Mouse (Mus musculus): ENCODE results near the gene Uba52. TPM values are rescaled to one million over a fixed set of nuclear protein-coding genes. Genes with fewer than 3 reads are reported as not detected.
"Not testable (repeated sequence)": the region's sequence is repeated elsewhere in the genome, so short reads cannot be mapped to it uniquely, and the experiment has no call there.

Uba52 gene
- polyA plus RNA-seq, 1 experiment from 2014 or later: 920 TPM

DNA sequence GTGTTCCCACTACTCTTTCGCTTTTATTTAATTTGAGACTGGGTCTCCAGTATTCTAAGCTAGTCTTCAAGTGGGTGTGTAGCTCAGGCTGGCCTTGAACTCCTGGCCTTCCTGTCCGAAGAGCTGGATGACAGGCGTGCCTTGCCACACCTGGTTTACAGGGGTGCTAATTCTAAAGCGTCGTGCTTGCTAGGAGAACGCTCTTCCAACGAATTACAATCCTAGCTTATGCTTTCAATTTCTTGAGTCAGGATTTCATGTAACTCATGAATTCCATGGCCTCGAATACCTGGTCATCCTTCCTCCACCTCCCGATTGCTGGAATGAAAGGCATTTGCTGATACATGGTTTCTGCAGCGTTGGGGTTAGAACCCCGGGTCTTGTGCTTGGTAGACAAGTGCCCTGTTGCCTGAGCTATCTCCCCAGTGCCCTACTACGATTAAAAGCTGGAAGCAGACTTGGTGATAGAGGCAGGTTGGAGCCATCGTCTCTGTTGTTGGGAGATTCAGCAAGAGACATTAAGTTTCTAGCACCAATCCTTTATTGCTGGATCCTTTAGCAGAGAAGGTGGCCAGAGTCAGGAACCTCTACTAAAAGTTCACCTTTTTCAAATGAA is 17.7 kb upstream of the Uba52 start:
- Histone ChIP-seq H3K27me3 (no peaks in the 10 kb centered on the region), H3K4me1 (peaks cover 28% of the 10 kb centered on the region), H3K27ac (peak overlapping the region; percentile 79), H3K4me3 (peak overlapping the region; percentile 77), H3K36me3 (ENCODE audit: poor library complexity, severe bottlenecking) (peaks cover 39% of the 10 kb centered on the region), H3K9ac (peak overlapping the region; percentile 92), H3K9me3 (replicated peaks) (no peaks in the 10 kb centered on the region), H3K4me2 (peak overlapping the region; percentile 88)
- ATAC-seq: no peak
- 39% methylated on average over 13 of the region's 13 CpGs for WGBS

DNA sequence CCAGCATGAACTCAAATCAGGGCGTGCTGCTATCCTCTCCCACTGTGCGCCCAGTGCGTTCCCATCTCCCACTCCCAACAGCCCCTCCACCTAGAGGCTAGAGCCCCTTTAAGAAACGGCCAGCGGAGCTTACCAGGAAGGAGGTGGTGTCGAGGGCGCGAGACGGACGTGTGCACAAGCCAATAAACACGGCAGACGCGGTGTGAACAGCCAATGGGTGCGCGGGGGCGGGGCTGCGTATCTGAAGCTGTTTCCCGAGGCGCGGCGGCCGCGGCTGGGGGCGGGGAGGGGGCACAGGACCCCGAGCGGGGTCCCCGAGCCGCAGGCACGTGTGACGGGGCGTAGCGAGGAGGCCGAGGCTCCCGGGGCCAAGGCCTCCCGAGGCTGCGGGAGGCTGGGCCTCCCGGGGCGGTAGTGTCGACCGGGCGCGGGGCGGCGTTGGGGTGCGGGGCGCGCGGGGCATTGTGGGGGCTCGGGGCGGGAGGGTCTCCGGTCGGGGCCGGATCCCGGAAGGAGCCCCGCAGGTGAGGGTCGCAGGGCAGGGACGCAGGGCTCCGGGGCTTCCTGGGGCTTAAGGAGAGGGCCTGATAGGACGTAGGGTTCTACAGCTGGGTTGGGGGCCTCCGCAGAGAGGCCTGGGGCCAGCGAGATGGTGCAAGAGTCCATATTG is 17.0 kb upstream of the Uba52 start, which contains the start of the genes Fkbp8 and Kxd1:
Fkbp8 (plus strand) TSS at position 213 of the 670 bp plus-strand sequence.
Kxd1 (minus strand) TSS at position 445 of the 670 bp plus-strand sequence.
- Histone ChIP-seq H3K4me1 (peaks cover 28% of the 10 kb centered on the region), H3K27me3 (no peaks in the 10 kb centered on the region), H3K36me3 (ENCODE audit: poor library complexity, severe bottlenecking) (peaks cover 33% of the 10 kb centered on the region), H3K4me3 (peak within 1 kb of the TSS; percentile 77), H3K4me2 (peak within 1 kb of the TSS; percentile 88), H3K27ac (peak within 1 kb of the TSS; percentile 79), H3K9ac (peak within 1 kb of the TSS; percentile 92), H3K9me3 (replicated peaks) (no peaks in the 10 kb centered on the region)
- ATAC-seq: peak; percentile 96
- WGBS: 1% methylated on average over 50 of the region's 61 CpGs

DNA sequence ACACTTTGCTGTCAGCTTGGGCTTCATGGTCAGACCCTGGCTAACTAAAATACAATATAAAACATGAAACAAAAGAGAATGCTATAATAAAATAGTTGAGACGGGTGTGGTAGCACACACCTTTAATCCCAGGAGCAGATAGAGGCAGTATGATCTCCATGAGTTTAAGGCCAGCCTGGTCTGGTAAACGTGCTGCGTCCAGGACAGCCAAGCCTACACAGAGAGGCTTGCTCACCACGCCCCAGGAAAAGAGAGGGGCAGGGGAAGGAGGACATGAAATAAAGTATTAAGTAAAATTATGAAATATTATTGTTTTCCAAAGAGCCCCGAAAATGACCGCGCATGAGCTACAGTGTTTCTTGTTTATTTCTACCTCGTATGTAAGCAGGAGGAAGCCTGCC is 16.5 kb upstream of the Uba52 start:
- H3K27me3 ChIP-seq: no peaks in the 10 kb centered on the region
- peak overlapping the region; percentile 77 for H3K4me3 ChIP-seq
- H3K4me1 ChIP-seq: peaks cover 33% of the 10 kb centered on the region
- peaks cover 27% of the 10 kb centered on the region for H3K36me3 ChIP-seq (ENCODE audit: poor library complexity, severe bottlenecking)
- peak overlapping the region; percentile 92 for H3K9ac ChIP-seq
- H3K27ac ChIP-seq: peak overlapping the region; percentile 2; the same call in 1 of the 2 replicates
- H3K4me2 ChIP-seq: peak overlapping the region; percentile 88
- 2% methylated on average over 8 of the region's 8 CpGs for WGBS
- no peaks in the 10 kb centered on the region for H3K9me3 ChIP-seq (replicated peaks)
- no peak for ATAC-seq

DNA sequence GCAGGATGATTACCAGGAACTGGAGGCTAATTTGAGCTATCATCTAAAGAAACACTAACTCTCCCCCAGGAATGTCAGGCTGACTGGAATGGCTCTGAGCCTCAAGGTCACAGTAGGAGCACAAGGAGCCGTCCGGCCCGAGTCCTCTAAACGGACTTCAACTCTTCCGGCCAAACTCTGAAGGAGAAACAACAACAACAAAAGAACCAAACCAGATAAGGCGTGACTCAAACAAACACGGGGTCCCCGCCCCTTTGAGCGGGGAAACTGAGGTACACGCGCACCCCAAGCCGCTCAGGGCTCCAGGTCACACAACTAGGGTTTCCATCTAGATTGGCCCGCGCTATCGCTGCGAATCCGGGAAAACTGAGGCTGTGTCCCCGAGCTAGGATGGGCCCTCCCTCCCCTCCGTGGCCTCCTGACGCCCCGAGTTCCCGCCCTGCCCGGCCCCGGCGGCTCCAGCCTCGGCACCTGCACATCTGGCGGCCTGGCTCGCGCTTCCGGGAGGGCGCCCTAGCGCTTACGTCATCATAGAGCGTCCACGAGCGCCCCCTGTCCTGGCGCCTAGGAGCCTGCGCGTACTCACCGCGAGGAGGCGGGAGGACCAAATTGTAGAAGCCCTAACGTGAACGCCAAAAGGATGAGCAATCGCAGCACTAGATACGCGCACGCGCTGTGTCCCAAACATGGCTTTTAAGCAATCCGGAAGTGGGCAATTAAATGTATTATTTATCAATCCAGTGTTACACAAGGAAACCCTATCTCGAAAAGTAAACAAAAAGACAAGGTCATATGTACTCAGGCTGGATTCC is 12.2 kb upstream of the Uba52 start:
- peak overlapping the region; percentile 77 for H3K9ac ChIP-seq
- H3K9me3 ChIP-seq (replicated peaks): no peaks in the 10 kb centered on the region
- H3K27me3 ChIP-seq: no peaks in the 10 kb centered on the region
- H3K4me2 ChIP-seq: peak overlapping the region; percentile 80
- H3K4me3 ChIP-seq: peak overlapping the region; percentile 76
- H3K4me1 ChIP-seq: peaks cover 22% of the 10 kb centered on the region
- peak overlapping the region; percentile 84 for H3K27ac ChIP-seq
- ATAC-seq: peak; percentile 88
- peaks cover 17% of the 10 kb centered on the region for H3K36me3 ChIP-seq (ENCODE audit: poor library complexity, severe bottlenecking)
- under 1% methylated on average over 51 of the region's 51 CpGs for whole genome bisulfite sequencing

DNA sequence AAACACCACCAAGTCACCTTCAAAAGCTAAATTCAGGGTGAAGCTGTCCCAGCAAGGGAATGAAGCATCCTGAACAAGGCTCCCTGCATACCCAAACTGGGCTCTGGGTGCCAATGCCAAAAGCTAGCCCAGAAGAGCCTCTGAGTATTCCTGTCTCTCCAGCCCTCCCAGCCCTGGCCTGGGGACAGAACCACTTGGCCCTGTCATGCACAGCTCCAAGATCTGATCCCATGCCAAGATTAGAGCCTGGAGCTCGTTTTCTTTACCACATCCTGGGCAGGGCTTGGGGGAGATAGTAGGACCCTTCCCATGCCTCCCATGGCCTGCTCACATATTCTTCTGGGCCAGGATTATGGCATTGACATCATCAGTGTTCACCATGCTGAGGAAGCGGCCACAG is 9.0 kb upstream of the Uba52 start:
- WGBS: 59% methylated on average over 2 of the region's 2 CpGs
- ATAC-seq: no peak
- no peaks in the 10 kb centered on the region for H3K9me3 ChIP-seq (replicated peaks)

DNA sequence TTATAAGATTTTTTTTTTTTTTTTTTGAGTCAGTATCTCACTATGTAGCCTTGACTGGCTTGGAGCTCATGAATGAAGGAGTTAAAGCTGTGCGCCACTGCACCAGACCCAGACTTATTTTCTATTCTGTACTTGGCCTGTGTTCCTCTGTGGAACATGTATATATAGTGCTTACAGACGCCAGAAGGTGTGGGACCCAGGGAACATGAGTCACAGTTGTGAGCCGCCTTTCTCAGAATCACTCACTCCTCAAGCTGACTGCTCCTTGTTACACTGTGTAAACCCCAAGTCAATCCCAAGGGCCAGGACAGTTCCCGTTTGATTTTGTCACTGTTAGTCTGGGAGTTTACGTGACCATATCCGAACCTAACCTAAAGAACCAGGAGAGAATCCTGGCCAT is 8.4 kb upstream of the Uba52 start:
- Histone ChIP-seq H3K4me3 (no peak overlapping the region), H3K4me1 (peaks cover 10% of the 10 kb centered on the region), H3K9me3 (replicated peaks) (no peaks in the 10 kb centered on the region), H3K36me3 (ENCODE audit: poor library complexity, severe bottlenecking) (peaks cover 37% of the 10 kb centered on the region), H3K4me2 (no peak overlapping the region), H3K27ac (no peak overlapping the region), H3K9ac (no peak overlapping the region), H3K27me3 (no peaks in the 10 kb centered on the region)
- 96% methylated on average over 6 of the region's 6 CpGs for WGBS
- no peak for ATAC-seq

More for the DNA sequence above, 9.0 kb upstream of the Uba52 start:
- no peaks in the 10 kb centered on the region for H3K27me3 ChIP-seq
- no peak overlapping the region for H3K9ac ChIP-seq
- peaks cover 34% of the 10 kb centered on the region for H3K36me3 ChIP-seq (ENCODE audit: poor library complexity, severe bottlenecking)
- no peak overlapping the region for H3K27ac ChIP-seq
- H3K4me3 ChIP-seq: no peak overlapping the region
- H3K4me1 ChIP-seq: peaks cover 10% of the 10 kb centered on the region
- no peak overlapping the region for H3K4me2 ChIP-seq

DNA sequence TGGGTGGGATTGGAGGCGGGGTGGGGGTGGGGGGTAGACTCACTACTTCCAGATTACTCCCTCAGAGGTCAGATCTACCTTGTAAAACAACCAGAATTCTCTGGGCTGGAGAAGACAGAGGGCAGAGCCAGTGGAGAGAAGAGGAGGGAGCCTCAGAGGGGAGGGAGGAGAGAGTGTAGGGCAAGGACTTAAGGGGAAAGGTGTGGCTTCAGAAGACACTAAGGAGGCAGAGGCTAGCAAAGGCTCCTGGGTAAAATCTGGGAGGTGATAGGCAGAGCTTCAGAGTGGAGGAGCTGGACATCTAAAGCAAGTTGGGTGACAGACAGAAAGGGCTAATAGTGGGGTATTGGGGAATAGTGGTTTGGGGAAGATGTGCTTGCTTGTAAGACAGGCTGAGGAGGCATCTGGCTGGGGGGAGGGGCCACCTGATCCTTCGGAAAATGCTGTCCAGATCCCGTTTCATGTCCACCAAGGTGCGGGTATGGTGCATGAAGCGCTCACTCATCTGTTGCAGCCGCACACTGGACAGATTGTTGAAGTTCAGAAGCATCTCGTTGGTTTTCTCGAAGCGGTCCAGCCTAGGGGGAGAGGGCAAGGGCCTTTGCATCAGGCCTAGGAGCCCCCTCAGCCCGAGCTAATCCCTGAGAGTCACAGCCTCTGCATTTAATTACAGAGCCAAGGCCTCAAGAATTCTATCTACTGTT is 7.5 kb upstream of the Uba52 start:
- Histone ChIP-seq H3K4me3 (no peak overlapping the region), H3K27ac (no peak overlapping the region), H3K9me3 (replicated peaks) (no peaks in the 10 kb centered on the region), H3K27me3 (no peaks in the 10 kb centered on the region), H3K9ac (no peak overlapping the region), H3K4me2 (no peak overlapping the region), H3K4me1 (peaks cover 10% of the 10 kb centered on the region), H3K36me3 (ENCODE audit: poor library complexity, severe bottlenecking) (peaks cover 46% of the 10 kb centered on the region)
- WGBS: 76% methylated on average over 10 of the region's 10 CpGs
- no peak for ATAC-seq

DNA sequence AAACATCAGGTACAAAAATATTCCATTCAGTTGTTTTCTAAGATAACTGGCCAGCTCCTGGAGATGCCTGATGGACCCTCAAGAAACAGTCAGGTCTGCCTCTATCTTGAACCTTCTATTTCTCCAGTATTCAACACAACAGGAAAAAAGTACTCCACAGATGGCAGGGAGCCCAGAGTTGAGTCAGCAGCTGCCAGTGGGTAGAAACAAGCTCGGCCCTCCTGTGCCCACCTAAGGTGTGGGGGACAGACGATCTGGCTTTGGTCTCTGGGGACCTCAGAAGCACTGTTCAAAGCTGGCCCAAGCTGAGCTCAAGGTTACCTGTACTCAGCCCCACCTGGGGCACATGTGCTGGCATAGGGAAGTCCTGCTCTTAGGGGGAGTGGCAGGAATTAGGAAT is 2.8 kb upstream of the Uba52 start:
- H3K36me3 ChIP-seq (ENCODE audit: poor library complexity, severe bottlenecking): peaks cover 51% of the 10 kb centered on the region
- 73% methylated on average over 2 of the region's 2 CpGs for WGBS
- H3K9ac ChIP-seq: no peak overlapping the region
- no peak overlapping the region for H3K27ac ChIP-seq
- H3K4me1 ChIP-seq: peaks cover 22% of the 10 kb centered on the region
- no peak overlapping the region for H3K4me3 ChIP-seq
- no peaks in the 10 kb centered on the region for H3K9me3 ChIP-seq (replicated peaks)
- no peak overlapping the region for H3K4me2 ChIP-seq
- no peaks in the 10 kb centered on the region for H3K27me3 ChIP-seq
- no peak for ATAC-seq

DNA sequence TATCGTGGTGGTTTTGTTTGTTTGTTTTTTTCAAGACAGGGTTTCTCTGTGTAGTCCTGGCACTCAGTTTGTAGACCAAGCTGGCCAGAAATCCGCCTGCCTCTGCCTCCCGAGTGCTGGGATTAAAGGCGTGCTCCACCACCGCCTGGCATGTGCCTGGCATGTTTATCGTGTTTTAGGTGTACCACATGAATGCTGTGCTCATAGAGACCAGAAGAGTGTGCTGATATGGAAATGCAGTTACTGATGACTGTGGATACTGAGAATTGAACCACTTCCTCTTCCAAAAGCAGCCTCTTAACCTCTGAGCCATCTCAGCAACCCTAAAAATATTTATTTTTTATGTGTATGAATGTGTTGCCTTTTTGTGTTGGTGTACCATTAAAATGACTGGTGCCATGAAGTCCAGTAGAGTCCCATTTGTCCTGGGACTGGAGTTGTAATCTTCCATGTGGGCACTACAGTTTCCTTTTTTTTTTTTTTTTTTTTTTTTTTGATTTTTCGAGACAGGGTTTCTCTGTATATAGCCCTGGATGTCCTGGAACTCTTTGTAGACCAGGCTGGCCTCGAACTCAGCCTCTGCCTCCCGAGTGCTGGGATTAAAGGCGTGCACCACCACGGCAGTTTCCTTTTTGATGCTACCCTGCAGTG is 1.8 kb upstream of the Uba52 start:
- peaks cover 26% of the 10 kb centered on the region for H3K4me1 ChIP-seq
- H3K9ac ChIP-seq: no peak overlapping the region
- no peak overlapping the region for H3K4me2 ChIP-seq
- no peak overlapping the region for H3K27ac ChIP-seq
- H3K36me3 ChIP-seq (ENCODE audit: poor library complexity, severe bottlenecking): peaks cover 51% of the 10 kb centered on the region
- no peak overlapping the region for H3K4me3 ChIP-seq
- H3K27me3 ChIP-seq: no peaks in the 10 kb centered on the region
- 93% methylated on average over 11 of the region's 11 CpGs for WGBS
- H3K9me3 ChIP-seq (replicated peaks): no peaks in the 10 kb centered on the region
- no peak for ATAC-seq

DNA sequence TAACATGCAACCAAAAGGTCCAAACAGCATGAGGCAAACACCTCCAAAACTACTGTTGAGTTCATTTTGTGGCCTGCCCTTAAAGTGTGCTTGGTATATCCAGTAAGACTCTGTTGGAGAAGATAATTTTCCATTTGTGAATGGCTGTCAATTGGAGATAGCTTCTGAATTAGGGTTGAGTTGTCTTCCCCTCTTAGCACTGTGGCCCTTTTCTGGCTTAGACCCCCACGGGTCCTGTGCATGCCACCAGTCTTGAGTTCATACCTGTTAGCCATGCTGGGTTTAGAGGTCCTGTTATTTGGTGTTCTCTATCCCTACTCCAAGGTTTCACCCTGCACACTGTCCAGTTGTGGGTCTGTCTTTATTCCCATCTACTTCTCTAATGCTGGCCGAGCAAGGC is 1.2 kb upstream of the Uba52 start:
- 98% methylated on average over 2 of the region's 2 CpGs for WGBS

DNA sequence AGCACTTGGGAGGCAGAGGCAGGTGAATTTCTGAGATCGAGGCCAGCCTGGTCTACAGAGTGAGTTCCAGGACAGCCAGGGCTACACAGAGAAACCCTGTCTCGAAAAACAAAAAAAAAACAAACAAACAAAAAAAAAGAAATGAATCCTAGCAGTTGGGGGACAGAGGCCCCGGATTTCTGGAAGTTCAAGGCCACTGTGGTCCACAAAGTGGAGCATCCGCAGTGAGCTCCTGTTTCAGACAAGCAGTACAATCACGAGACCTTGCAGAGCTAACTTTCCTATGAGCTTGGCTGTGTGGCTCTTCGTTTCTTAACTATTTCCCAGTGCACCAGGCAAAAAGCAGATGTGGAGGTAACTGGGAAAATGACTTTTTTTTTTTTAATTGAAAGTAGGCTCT is 573 bp upstream of the Uba52 start:
- not testable (repeated sequence) for ATAC-seq; H3K27me3 ChIP-seq; H3K9me3 ChIP-seq (replicated peaks)
- Histone ChIP-seq H3K36me3 (ENCODE audit: poor library complexity, severe bottlenecking) (peaks cover 50% of the 10 kb centered on the region), H3K9ac (peak overlapping the region; percentile 98), H3K4me3 (peak overlapping the region; percentile 98), H3K27ac (peak overlapping the region; percentile 92; the same call in 1 of the 2 replicates), H3K4me1 (peaks cover 26% of the 10 kb centered on the region), H3K4me2 (peak overlapping the region; percentile 99)
- WGBS: 90% methylated on average over 6 of the region's 6 CpGs

More for the DNA sequence above, 1.2 kb upstream of the Uba52 start:
- H3K9me3 ChIP-seq (replicated peaks): no peaks in the 10 kb centered on the region
- H3K36me3 ChIP-seq (ENCODE audit: poor library complexity, severe bottlenecking): peaks cover 56% of the 10 kb centered on the region
- no peak overlapping the region for H3K4me3 ChIP-seq
- no peak overlapping the region for H3K27ac ChIP-seq
- ATAC-seq: no peak
- no peaks in the 10 kb centered on the region for H3K27me3 ChIP-seq
- H3K4me2 ChIP-seq: peak overlapping the region; percentile 99; the same call in 1 of the 2 replicates
- H3K9ac ChIP-seq: no peak overlapping the region
- H3K4me1 ChIP-seq: peaks cover 26% of the 10 kb centered on the region

Data from forebrain, embryonic 13.5 days (tissue).